Mouse (Mus musculus): ENCODE measurements around the gene Il17re. TPM values are rescaled to one million over a fixed set of nuclear protein-coding genes. Genes with fewer than 3 reads are reported as not detected.

The Il17re gene
- polyA plus RNA-seq, 1 experiment, result 10.0 TPM

DNA sequence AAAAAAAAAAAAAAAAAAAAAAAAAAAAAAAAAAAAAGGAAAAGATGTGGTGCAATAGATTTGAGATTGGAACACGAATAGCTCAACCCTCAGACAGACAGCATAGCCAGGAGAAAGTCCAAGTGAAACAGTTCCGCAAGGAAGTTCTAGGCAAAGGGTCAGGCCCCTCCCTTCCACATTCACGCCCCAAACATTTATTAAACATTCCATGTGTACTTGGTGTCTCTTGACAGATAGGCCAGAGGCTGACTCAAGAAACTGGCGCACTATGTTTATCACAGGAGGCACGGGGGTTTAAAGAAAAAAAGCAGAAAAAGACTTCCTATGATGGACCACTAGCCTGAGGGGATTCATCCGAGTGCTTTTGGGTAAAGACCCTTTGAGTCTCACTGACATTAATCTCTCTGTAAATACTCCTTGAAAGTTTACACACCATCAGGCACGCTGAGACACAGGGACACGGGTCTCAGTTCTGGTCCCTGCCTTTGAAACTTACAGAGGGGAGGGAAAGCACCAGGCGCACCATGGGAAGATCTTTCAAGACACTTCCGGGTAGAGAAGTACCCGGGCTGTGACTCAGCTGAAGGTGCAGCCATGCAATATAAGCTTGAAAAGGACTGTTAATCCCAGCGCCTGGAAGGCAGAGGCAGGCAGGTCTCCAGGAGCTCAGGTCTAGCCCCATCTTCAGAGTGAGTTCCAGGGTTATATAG, 19.4 kb upstream of the Il17re start:
- no peak overlapping the region for H3K4me3 ChIP-seq (replicated peaks; ENCODE audit: control insufficient read depth, low read depth, low read length)
- H3K4me1 ChIP-seq (ENCODE audit: control insufficient read depth, insufficient read depth, low read length), result peaks cover 1% of the 10 kb centered on the region; the same call in 1 of the 2 replicates
- no peak overlapping the region for H3K27ac ChIP-seq (ENCODE audit: control insufficient read depth, insufficient read depth, low read depth, low read length, poor library complexity)
- WGBS, result 60% methylated on average over 12 of the region's 12 CpGs
- TF ChIP-seq POLR2A (IDR thresholded peaks at IDR 0.05; ENCODE audit: borderline replicate concordance, control insufficient read depth, low read depth, low read length) (no peak), CTCF (IDR thresholded peaks at IDR 0.05; ENCODE audit: control insufficient read depth, insufficient read depth, low read length) (no peak)

DNA sequence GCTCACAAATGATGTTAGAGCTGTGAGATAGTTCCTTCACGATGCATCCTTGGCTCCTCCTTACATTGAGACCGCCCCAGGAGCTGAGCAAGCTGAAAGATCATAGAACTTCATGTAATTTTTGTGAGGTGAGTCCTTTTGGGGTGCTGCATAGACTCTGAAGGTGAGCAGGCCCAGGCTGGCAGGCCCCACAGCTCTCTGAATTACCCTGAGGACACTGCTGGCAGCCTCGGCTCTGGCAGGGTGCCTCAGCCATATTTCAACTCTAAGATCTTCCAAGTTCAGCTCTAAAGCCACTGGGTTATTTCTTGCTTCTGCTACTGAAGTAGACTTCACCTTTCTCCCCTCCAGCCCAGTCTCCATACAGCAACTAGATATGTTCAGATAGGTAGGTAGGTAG, 17.6 kb upstream of the Il17re start:
- TF ChIP-seq CTCF (IDR thresholded peaks at IDR 0.05; ENCODE audit: control insufficient read depth, insufficient read depth, low read length) (no peak), POLR2A (IDR thresholded peaks at IDR 0.05; ENCODE audit: borderline replicate concordance, control insufficient read depth, low read depth, low read length) (no peak)
- H3K4me1 ChIP-seq (ENCODE audit: control insufficient read depth, insufficient read depth, low read length), result peaks cover 1% of the 10 kb centered on the region; the same call in 1 of the 2 replicates
- 75% methylated on average over 3 of the region's 3 CpGs for whole genome bisulfite sequencing

DNA sequence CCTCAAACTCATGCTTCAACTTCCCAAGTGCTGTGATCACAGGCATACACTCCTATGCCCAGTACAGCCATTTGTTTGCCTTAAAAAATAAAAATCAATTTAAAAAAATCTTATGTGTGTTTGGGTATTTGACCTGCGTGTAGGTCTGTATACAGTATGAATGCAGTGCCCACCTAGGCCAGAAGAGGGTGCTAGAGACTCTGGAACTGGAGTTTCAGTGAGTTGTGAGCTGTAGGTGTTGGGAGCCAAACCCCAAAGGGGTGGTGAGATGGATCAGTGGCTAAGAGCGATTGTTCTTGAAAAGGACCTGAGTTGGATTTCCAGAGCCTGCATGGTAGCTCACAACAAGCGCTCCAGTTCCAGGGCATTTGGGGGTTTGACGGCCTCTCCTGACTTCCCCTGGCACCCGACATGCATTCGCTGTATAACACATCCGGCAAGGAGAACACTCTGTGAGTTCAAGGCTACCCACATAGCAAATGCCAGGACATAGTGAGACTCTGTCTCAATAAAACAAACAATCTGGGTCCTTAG, 17.1 kb upstream of the Il17re start:
- H3K27ac ChIP-seq (ENCODE audit: control insufficient read depth, insufficient read depth, low read depth, low read length, poor library complexity), result no peak overlapping the region
- H3K4me3 ChIP-seq (replicated peaks; ENCODE audit: control insufficient read depth, low read depth, low read length), result no peak overlapping the region
- peaks cover 1% of the 10 kb centered on the region; the same call in 1 of the 2 replicates for H3K4me1 ChIP-seq (ENCODE audit: control insufficient read depth, insufficient read depth, low read length)
- WGBS, result 50% methylated on average over 7 of the region's 7 CpGs
- TF ChIP-seq POLR2A (IDR thresholded peaks at IDR 0.05; ENCODE audit: borderline replicate concordance, control insufficient read depth, low read depth, low read length) (no peak), CTCF (IDR thresholded peaks at IDR 0.05; ENCODE audit: control insufficient read depth, insufficient read depth, low read length) (peak; percentile 71)

More for the DNA sequence above, 17.6 kb upstream of the Il17re start:
- Histone ChIP-seq H3K27ac (ENCODE audit: control insufficient read depth, insufficient read depth, low read depth, low read length, poor library complexity) (no peak overlapping the region), H3K4me3 (replicated peaks; ENCODE audit: control insufficient read depth, low read depth, low read length) (no peak overlapping the region)

DNA sequence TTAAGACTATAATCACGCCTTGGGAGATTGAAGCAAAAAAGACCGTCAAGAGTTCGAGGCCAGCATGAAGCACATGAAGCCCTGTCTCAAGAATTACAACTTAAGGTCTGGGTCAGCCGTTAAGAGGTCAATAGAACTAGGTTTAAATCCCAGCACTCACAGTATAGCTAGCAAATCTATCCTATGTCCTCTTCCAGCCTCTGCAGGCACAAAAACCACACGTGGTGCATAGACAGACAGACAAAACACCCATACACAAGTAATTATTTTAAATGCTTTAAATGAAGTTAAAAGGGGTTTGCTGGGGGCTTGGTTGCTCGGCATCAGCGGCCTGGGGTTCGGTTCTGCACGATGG, 16.2 kb upstream of the Il17re start:
- TF ChIP-seq CTCF (IDR thresholded peaks at IDR 0.05; ENCODE audit: control insufficient read depth, insufficient read depth, low read length), result no peak
- TF ChIP-seq POLR2A (IDR thresholded peaks at IDR 0.05; ENCODE audit: borderline replicate concordance, control insufficient read depth, low read depth, low read length), result no peak
- Histone ChIP-seq H3K27ac (ENCODE audit: control insufficient read depth, insufficient read depth, low read depth, low read length, poor library complexity) (no peak overlapping the region), H3K4me3 (replicated peaks; ENCODE audit: control insufficient read depth, low read depth, low read length) (peak overlapping the region; percentile 95), H3K4me1 (ENCODE audit: control insufficient read depth, insufficient read depth, low read length) (peaks cover 1% of the 10 kb centered on the region; the same call in 1 of the 2 replicates)
- WGBS, result 35% methylated on average over 9 of the region's 9 CpGs

DNA sequence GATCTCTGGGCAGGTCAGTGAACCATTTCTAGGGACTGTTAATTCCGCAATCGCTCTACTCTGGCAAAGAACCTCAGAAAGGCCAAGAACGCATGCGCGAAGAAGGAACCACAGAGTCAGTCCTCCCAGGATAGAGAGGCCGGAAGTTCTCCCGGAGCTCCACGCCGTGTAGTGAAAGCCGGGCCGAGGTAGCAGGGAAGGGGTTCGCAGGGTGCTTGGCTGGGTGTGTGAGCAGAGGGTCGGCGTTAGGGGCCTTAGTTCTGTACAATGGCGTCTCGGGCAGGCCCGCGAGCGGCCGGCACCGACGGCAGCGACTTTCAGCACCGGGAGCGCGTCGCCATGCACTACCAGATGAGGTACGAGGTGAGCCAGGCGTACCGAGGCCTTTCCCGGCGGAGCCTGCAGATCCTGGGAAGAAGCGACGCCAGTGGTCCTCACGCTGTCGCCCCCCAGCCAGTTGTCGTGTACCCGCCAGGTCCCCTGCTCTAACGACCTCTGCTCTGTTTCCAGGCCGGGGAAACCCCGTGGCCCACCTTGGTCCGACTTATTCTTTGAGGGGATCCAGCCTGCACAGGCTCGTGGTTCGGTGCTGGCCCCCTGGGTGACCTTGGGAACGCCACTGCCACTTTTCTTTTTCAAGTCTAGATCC, 15.7 kb upstream of the Il17re start, which contains the start of gene Jagn1:
Jagn1 (plus strand) TSS at position 128 of the 649 bp plus-strand sequence.
- under 1% methylated on average over 45 of the region's 45 CpGs for WGBS
- H3K27ac ChIP-seq (ENCODE audit: control insufficient read depth, insufficient read depth, low read depth, low read length, poor library complexity), result peak within 1 kb of the TSS; percentile 31; the same call in 1 of the 2 replicates
- H3K4me3 ChIP-seq (replicated peaks; ENCODE audit: control insufficient read depth, low read depth, low read length), result peak within 1 kb of the TSS; percentile 95
- TF ChIP-seq CTCF (IDR thresholded peaks at IDR 0.05; ENCODE audit: control insufficient read depth, insufficient read depth, low read length), result no peak
- TF ChIP-seq POLR2A (IDR thresholded peaks at IDR 0.05; ENCODE audit: borderline replicate concordance, control insufficient read depth, low read depth, low read length), result peak; percentile 63; the same call in 1 of the 2 replicates
- peaks cover 1% of the 10 kb centered on the region; the same call in 1 of the 2 replicates for H3K4me1 ChIP-seq (ENCODE audit: control insufficient read depth, insufficient read depth, low read length)

DNA sequence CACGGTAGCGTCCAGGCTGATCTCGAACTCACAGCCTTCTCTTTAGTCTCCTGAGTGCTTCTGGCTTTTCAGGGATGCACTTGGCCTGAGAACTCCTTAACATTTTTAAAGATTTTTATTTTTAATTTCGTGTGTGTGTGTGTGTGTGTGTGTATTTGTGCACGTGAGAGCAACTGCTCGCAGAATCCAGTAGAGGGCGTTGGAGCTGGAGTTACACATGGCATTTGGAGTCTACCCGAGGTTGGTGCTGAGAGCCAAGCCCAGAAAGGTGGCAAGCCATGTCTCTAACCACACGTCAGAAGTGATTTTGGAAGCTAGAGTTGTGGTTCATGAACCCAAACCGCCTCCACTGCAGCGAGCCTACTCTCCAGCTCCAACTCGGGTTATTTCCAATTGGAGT, 15.2 kb upstream of the Il17re start:
- 46% methylated on average over 12 of the region's 12 CpGs for WGBS
- Histone ChIP-seq H3K27ac (ENCODE audit: control insufficient read depth, insufficient read depth, low read depth, low read length, poor library complexity) (no peak overlapping the region; the same call in 1 of the 2 replicates), H3K4me3 (replicated peaks; ENCODE audit: control insufficient read depth, low read depth, low read length) (peak overlapping the region; percentile 95), H3K4me1 (ENCODE audit: control insufficient read depth, insufficient read depth, low read length) (peaks cover 1% of the 10 kb centered on the region; the same call in 1 of the 2 replicates)
- no peak for TF ChIP-seq POLR2A (IDR thresholded peaks at IDR 0.05; ENCODE audit: borderline replicate concordance, control insufficient read depth, low read depth, low read length)
- TF ChIP-seq CTCF (IDR thresholded peaks at IDR 0.05; ENCODE audit: control insufficient read depth, insufficient read depth, low read length), result peak; percentile 12; the same call in 1 of the 2 replicates

DNA sequence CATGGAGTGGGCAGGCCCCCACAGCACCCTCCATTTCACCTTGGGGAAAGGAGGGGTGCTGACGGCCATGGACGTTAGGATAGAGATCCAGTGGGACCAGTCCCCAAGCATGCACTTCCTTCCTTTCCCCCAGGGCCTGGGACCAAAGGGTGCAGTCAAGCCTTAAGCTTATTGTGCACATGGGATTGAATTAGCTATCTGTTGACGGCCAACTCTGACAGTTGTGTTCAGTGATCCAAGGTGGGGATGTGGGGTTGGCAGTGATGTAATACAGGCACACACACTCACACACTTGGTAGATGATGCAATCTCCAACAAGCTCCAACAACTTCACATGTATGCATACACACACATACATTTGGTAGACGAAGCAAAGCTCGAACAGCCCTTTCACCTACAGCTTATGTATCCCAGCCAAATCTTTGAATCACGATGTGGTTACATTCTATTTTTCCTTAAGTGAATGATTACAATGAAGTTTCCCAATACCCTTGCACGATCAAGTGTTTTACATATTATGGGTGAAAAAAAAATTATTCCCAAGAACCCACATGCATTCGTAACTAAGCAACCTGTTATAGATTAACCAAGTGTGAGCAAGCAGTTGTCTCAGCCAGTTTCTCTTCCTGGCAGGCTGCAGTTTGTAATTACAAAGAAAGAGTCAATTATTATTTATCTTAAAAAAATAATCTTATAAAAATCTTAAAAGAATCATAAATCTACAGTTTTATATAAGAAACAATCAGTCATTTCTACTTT, 13.9 kb upstream of the Il17re start:
- 61% methylated on average over 8 of the region's 8 CpGs for WGBS
- no peak overlapping the region for H3K4me3 ChIP-seq (replicated peaks; ENCODE audit: control insufficient read depth, low read depth, low read length)
- TF ChIP-seq CTCF (IDR thresholded peaks at IDR 0.05; ENCODE audit: control insufficient read depth, insufficient read depth, low read length), result no peak
- no peak for TF ChIP-seq POLR2A (IDR thresholded peaks at IDR 0.05; ENCODE audit: borderline replicate concordance, control insufficient read depth, low read depth, low read length)

More for the DNA sequence above, 13.9 kb upstream of the Il17re start:
- H3K27ac ChIP-seq (ENCODE audit: control insufficient read depth, insufficient read depth, low read depth, low read length, poor library complexity), result no peak overlapping the region
- H3K4me1 ChIP-seq (ENCODE audit: control insufficient read depth, insufficient read depth, low read length), result peaks cover 1% of the 10 kb centered on the region; the same call in 1 of the 2 replicates

Measured in bone marrow, adult 2 months (tissue).